ENCODE assay signal across 23 mouse cellular contexts in the genomic region with DNA sequence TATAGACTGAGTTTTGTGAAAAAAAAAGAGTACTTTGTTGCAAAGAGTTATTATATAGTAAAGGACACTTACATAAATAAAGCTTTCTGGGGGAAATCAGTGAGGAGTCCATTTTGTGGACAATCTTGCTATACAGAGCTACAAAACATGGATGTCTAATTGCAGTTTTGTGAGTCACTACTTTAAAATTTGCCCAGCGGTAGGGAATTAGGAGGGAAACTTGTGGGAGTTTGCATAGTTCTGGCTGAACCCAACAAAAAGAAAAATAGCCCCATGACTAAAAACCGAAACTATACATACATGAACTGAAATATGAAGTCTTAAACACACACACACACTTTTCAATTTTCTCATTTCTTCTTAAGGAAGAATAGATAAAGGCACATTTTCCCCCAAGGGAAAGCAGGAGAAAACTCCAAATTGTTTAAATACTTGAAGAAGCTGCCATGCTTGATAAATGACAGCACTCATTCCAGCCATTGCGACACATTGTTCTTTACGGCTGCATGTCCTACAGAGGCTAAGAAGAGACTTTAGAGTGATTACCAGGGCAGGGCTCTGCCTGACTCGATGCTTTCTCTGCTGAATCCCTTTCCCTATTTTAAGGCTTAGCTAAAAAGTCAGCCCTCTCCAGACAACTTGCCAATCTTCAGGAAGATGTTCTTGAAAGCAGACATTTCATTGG. TPM values are rescaled to one million over a fixed set of nuclear protein-coding genes. Genes with fewer than 3 reads are reported as not detected.
DNase-seq lines count a peak whose midpoint lies in the region; ATAC-seq and TF ChIP-seq lines count a peak whose summit lies in the region.
"Had no signal": no experiment of that assay in that cellular context is flagged by ENCODE, and none has a peak within 500 bp of the region (broad histone marks: within the 10 kb centered on the region; RNA-seq: fewer than 3 reads in every experiment).

No protein-coding gene starts in this region.

- no peak for ATAC-seq in lung, embryonic 15.5 days (ENCODE audit: borderline replicate concordance, extremely low read depth, low FRiP score, low TSS enrichment)
- ATAC-seq: forebrain, embryonic 16.5 days; hindbrain, postnatal 0 days; intestine, embryonic 16.5 days; midbrain, embryonic 15.5 days had no signal

- no peaks in the 10 kb centered on the region for H3K79me2 ChIP-seq in myocyte (ENCODE audit: control insufficient read depth, insufficient read depth)

- no peak overlapping the region for H3K4me2 ChIP-seq in lung, embryonic 15.5 days
- peak overlapping the region; percentile 74 for H3K4me2 ChIP-seq in myocyte (ENCODE audit: low read depth)
- H3K4me2 ChIP-seq: embryonic facial prominence, embryonic 13.5 days; hindbrain, embryonic 12.5 days; limb, embryonic 12.5 days; liver, embryonic 15.5 days; midbrain, embryonic 15.5 days had no signal

- DNase-seq in lung, postnatal 36 days: no peak
- peak; percentile 35 for DNase-seq in 416B (ENCODE audit: low read depth)
- DNase-seq in adipocyte (ENCODE audit: low spot score): peak; percentile 53
- no peak for DNase-seq in frontal cortex, adult 2 months (ENCODE audit: extremely low spot score in 1 of 2, low spot score in 1 of 2)
- DNase-seq in right cerebral cortex, adult 18-20 months: no peak
- DNase-seq: adrenal gland, postnatal 25 days; heart, postnatal 14 days; kidney, adult 9 months; kidney, postnatal 10 days; lung, postnatal 4 days; spleen, adult 18-20 months; thymus, postnatal 4 days had no signal

- H3K36me3 ChIP-seq in lung, embryonic 15.5 days: no peaks in the 10 kb centered on the region
- H3K36me3 ChIP-seq in myocyte (ENCODE audit: control insufficient read depth, insufficient read depth): no peaks in the 10 kb centered on the region
- H3K36me3 ChIP-seq: embryonic facial prominence, embryonic 13.5 days; hindbrain, embryonic 12.5 days; limb, embryonic 12.5 days; liver, embryonic 15.5 days; midbrain, embryonic 15.5 days had no signal

- no peaks in the 10 kb centered on the region for H3K9me3 ChIP-seq in lung, embryonic 15.5 days
- H3K9me3 ChIP-seq: embryonic facial prominence, embryonic 13.5 days; hindbrain, embryonic 12.5 days; limb, embryonic 12.5 days; liver, embryonic 15.5 days; midbrain, embryonic 15.5 days had no signal

- WGBS in lung, embryonic 15.5 days: 29% methylated on average over 5 of the region's 5 CpGs

- TF ChIP-seq POLR2A in myocyte (IDR thresholded peaks at IDR 0.05; ENCODE audit: insufficient read length, low read depth): no peak

- H3K27ac ChIP-seq in lung, embryonic 15.5 days: peak overlapping the region; percentile 63
- H3K27ac ChIP-seq: embryonic facial prominence, embryonic 13.5 days; hindbrain, embryonic 12.5 days; hindbrain, postnatal 0 days; limb, embryonic 12.5 days; liver, embryonic 15.5 days; midbrain, embryonic 15.5 days had no signal

- no peak overlapping the region for H3ac ChIP-seq in myocyte (ENCODE audit: control insufficient read depth, insufficient read length)

- H3K9ac ChIP-seq in lung, embryonic 15.5 days: no peak overlapping the region
- H3K9ac ChIP-seq: embryonic facial prominence, embryonic 13.5 days; hindbrain, embryonic 12.5 days; limb, embryonic 12.5 days; liver, embryonic 15.5 days; midbrain, embryonic 15.5 days had no signal

- no peak overlapping the region for H3K4me3 ChIP-seq in lung, embryonic 15.5 days
- H3K4me3 ChIP-seq in myocyte: no peak overlapping the region
- H3K4me3 ChIP-seq: embryonic facial prominence, embryonic 13.5 days; erythroblast, embryonic 14.5 days; hindbrain, embryonic 12.5 days; limb, embryonic 12.5 days; liver, embryonic 15.5 days; midbrain, embryonic 15.5 days had no signal

- H3K27me3 ChIP-seq in lung, embryonic 15.5 days: no peaks in the 10 kb centered on the region
- no peaks in the 10 kb centered on the region for H3K27me3 ChIP-seq in myocyte (ENCODE audit: control insufficient read depth, insufficient read depth, insufficient read length)
- H3K27me3 ChIP-seq: embryonic facial prominence, embryonic 13.5 days; hindbrain, embryonic 12.5 days; limb, embryonic 12.5 days; liver, embryonic 15.5 days; midbrain, embryonic 15.5 days had no signal

- H3K4me1 ChIP-seq in lung, embryonic 15.5 days: peaks cover 13% of the 10 kb centered on the region; the same call in 1 of the 2 replicates
- H3K4me1 ChIP-seq: hindbrain, embryonic 12.5 days; limb, embryonic 12.5 days; liver, embryonic 15.5 days; midbrain, embryonic 15.5 days had no signal

TF ChIP-seq in myocyte, 11 proteins besides CTCF, POLR2A, EP300 and RAD21:
- peak; percentile 87 for TF ChIP-seq CEBPB (IDR thresholded peaks at IDR 0.05; ENCODE audit: insufficient read depth, poor library complexity, severe bottlenecking)
- no peak for TF ChIP-seq USF1 (IDR thresholded peaks at IDR 0.05; ENCODE audit: low read depth)

RNA-seq across cellular contexts. Expression of gene Anxa1, which starts 11.9 kb away (rescaled TPM):
- polyA plus RNA-seq in lung, embryonic 15.5 days (2015; fragmentation: Nextera tagmentation; extraction: Ambion mirVana): 182 and 191 TPM in 2 replicates
- polyA plus RNA-seq in myocyte (2012; fragmentation: generic; extraction: Trizol): 139 TPM
- 1.4 and 2.0 TPM in 2 replicates for polyA plus RNA-seq in frontal cortex, adult 2 months (2012; rRNA removed)
- polyA plus RNA-seq: erythroblast, embryonic 14.5 days had no signal

Comparison
In these comparisons a context has a peak if more than half of its experiments do, and no peak if none do; other contexts are left out.
1. DNase-seq: peak in 416B (single experiment) and adipocyte (single experiment); none in lung, postnatal 36 days (single experiment), frontal cortex, adult 2 months (0 of 2) and right cerebral cortex, adult 18-20 months (single experiment).
2. RNA of gene Anxa1, which starts 11.9 kb away (polyA plus RNA-seq): 182 to 191 TPM in lung, embryonic 15.5 days and 139 TPM in myocyte (single experiment); 1.4 to 2.0 TPM in frontal cortex, adult 2 months; every median in the first group is over 10 times any median in the second.